Mouse (Mus musculus): ENCODE results near the gene Ncapg2.

DNA sequence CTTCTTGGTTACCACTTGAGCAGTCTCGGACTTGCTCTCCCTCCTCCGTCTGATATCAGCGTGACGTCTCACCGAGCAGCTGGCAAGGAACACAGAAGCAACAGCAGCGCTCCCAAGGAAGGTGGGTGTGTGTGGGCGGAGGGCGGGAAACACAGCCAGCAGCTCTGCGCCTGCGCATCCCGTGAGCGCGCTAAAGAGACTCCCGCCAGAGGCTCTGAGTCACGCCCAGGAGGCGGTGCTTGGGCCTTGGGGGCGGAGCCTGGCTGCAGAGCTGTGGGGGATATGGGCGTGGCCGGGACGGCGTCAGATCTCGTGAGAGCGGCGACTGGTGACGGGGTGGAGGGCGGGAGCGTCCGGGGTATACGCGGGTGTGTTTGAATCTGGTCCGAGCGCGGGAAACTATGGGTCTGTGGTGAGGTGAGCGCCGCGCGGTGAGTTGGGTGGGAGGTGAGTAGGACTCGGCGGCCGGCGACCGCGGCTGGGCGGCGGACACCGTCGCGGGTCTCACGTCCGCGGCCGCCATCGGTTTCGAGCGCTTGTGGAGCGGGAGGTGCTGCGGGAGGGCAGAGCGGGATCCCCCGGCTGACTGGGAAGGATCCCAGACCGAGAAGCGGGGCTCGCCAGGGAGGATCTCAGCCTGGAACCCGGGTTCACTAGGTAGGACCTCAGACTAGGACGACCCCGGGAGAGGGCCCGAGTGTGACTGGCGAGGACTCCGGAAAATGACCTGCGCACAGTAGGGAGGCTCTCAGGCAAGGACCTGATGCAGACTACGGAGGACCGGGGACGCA lies at the start of gene Ncapg2:
- no peak for TF ChIP-seq CTCF (IDR thresholded peaks at IDR 0.05; ENCODE audit: extremely low read depth, insufficient read length, insufficient replicate concordance, low read depth, low read length)
- no peak for TF ChIP-seq POLR2A (IDR thresholded peaks at IDR 0.05; ENCODE audit: low read depth, low read length)
